Mouse (Mus musculus) embryonic fibroblast, embryonic 13.5 days (primary cell): Measurements from ENCODE around the gene Gm45753.

Experiments
- CTCF ChIP-seq: IDR thresholded peaks from 2 replicates; pipeline ENCODE4 v1.5.1; 2011; ENCODE audit warnings: mild to moderate bottlenecking, control low read depth, low read length, moderate library complexity, borderline replicate concordance; ENCODE audit not compliant: insufficient read depth
- POLR2A ChIP-seq: IDR thresholded peaks from 2 replicates; pipeline ENCODE4 v1.6.1; 2011; ENCODE audit warnings: low read depth, mild to moderate bottlenecking, control low read depth, low read length, moderate library complexity

DNA sequence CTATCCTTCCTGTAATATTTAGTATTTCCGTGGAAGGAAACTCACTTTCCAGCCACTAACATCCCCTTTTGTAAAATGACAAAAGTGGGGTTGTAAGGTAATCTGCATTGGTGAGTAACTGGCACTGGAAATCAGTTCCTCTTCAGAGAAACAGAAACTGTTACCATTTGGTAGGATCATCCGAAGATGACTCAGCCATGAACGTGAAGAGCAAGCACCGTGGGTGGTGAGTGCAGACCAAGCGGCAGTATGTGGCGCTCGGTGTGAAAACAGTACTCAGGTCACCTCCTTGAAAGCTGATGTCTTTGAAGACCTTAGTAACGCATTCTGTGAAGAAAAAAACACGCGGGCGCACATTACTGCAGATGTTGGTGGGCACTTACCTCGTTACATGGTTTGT is 53.2 kb downstream of the Gm45753 start:
- TF ChIP-seq CTCF (no peak), POLR2A (no peak)
